Mouse (Mus musculus) thymus, adult 2 months (tissue): ENCODE data around the gene Hormad1.

ENCODE experiments used
- CTCF ChIP-seq: fragments of 200-500 bp; IDR thresholded peaks from 2 replicates; pipeline ENCODE4 v1.5.1; 2012; ENCODE audit warnings: mild to moderate bottlenecking, control low read depth, low read length, moderate library complexity, borderline replicate concordance; ENCODE audit not compliant: control insufficient read depth, poor library complexity, insufficient read depth; ENCODE audit errors: extremely low read depth
- POLR2A ChIP-seq: fragments of 200-500 bp; IDR thresholded peaks from 2 replicates; pipeline ENCODE4 v1.6.1; 2012; ENCODE audit warnings: mild to moderate bottlenecking, low read length, control low read depth, moderate library complexity; ENCODE audit not compliant: control insufficient read depth, poor library complexity, insufficient read depth; ENCODE audit errors: extremely low read depth

DNA sequence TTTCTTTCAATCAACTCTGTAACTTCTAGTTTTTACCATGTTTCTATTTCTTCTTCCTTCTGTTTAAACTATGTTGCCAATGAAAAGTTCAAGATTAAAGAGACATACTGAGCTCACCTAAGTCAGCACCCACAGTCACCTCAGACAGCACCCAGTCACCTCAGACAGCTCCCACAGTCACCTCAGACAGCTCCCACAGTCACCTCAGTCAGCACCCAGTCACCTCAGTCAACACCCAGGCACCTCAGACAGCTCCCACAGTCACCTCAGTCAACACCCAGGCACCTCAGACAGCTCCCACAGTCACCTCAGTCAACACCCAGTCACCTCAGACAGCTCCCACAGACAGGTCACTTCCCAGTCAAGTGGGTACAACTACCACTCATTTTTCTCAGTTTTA lies 17.3 kb upstream of the Hormad1 start:
- TF ChIP-seq CTCF (no peak), POLR2A (no peak)
